Mouse (Mus musculus) spleen, adult 2 months (tissue): ENCODE results near the gene Slfn3. TPM values are rescaled to one million over a fixed set of nuclear protein-coding genes. Genes with fewer than 3 reads are reported as not detected.

ENCODE experiments used
- DNase-seq, 2 experiments: peaks; one replicate each; pipeline versions ENCODE4 v3.0.0 to v3.0.0-alpha.2; 2012 to 2021; ENCODE audit warnings: low spot score in 2 of 2, low read depth in 1 of 2
- H3K27ac ChIP-seq: fragments of 200-500 bp; 2 replicates; pipeline ENCODE4 v1.5.1; 2012; ENCODE audit warnings: low read length, inconsistent platforms; ENCODE audit not compliant: insufficient read depth
- H3K27me3 ChIP-seq: fragments of 200-500 bp; 2 replicates; pipeline ENCODE4 v1.6.1; 2012; ENCODE audit warnings: mild to moderate bottlenecking, moderate library complexity, low read length, inconsistent platforms; ENCODE audit not compliant: control insufficient read depth, insufficient read depth
- H3K36me3 ChIP-seq: fragments of 200-500 bp; 2 replicates; pipeline ENCODE4 v1.6.1; 2012; ENCODE audit warnings: mild to moderate bottlenecking, low read length, inconsistent platforms; ENCODE audit not compliant: control insufficient read depth, insufficient read depth
- H3K4me1 ChIP-seq: fragments of 200-500 bp; 2 replicates; pipeline ENCODE4 v1.6.1; 2011; ENCODE audit warnings: inconsistent platforms; ENCODE audit not compliant: control insufficient read depth, insufficient read depth, insufficient read length
- H3K4me3 ChIP-seq: fragments of 200-500 bp; 2 replicates; pipeline ENCODE4 v1.5.1; 2011; ENCODE audit warnings: mild to moderate bottlenecking, inconsistent platforms; ENCODE audit not compliant: insufficient read depth, insufficient read length; ENCODE audit errors: extremely low read depth
- CTCF ChIP-seq: fragments of 200-500 bp; IDR thresholded peaks from 2 replicates; pipeline ENCODE4 v1.5.1; 2011; ENCODE audit warnings: mild to moderate bottlenecking, inconsistent platforms; ENCODE audit not compliant: insufficient read depth, insufficient read length, insufficient replicate concordance; ENCODE audit errors: extremely low read depth
- POLR2A ChIP-seq: fragments of 200-500 bp; IDR thresholded peaks from 2 replicates; pipeline ENCODE4 v1.6.1; 2011; ENCODE audit warnings: low read depth, low read length, inconsistent platforms
- WGBS: fragments of 180-500 bp; shearing (Covaris S2); methylation state at CpG from one replicate; pipeline ENCODE4 v1.1.7; 2018; 5-methylcytosine and 5-hydroxymethylcytosine counted together
- polyA plus RNA-seq: library from polyadenylated mRNA; depleted of rRNA; stranded (reverse); fragments of >200 nt; gene quantifications from 2 replicates; pipeline ENCODE4 v1.2.3, GENCODE M21; 2012; rRNA removed

Slfn3 gene
- polyA plus RNA-seq, 1 experiment: 0.37 TPM

DNA sequence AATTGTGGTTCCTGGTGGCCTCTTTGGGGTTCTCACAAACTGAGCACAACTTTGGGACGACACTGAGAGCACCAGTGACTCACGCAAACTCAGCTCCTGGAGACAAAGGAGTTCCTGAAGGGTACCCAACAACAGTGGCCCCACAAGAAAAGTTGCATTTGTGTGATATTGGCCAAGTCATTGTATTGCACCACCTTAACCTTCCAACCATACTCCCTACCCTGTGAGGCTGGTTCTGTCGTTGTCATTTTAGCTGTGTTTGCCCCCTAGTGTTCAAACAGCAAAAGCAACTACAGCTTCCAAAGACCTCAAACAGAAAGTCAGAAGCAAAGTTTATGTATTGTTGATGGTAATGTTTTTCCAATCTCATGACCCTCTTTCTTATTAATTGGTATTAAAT, 72.0 kb downstream of the Slfn3 start:
- no peak overlapping the region for H3K27ac ChIP-seq
- H3K36me3 ChIP-seq: peaks cover 6% of the 10 kb centered on the region; the same call in 1 of the 2 replicates
- no peaks in the 10 kb centered on the region for H3K4me1 ChIP-seq
- 63% methylated on average over 3 of the region's 3 CpGs for WGBS
- no peaks in the 10 kb centered on the region for H3K27me3 ChIP-seq
- TF ChIP-seq POLR2A (no peak), CTCF (peak; percentile 15; the same call in 1 of the 2 replicates)
- DNase-seq: peak in 1 of 2 experiments; percentile 19
- no peak overlapping the region for H3K4me3 ChIP-seq

Other genes with a start within 250 kb of the Slfn3 start
- 3.1 and 3.4 TPM in 2 replicates for gene Slfn5, start 240.0 kb upstream of the Slfn3 start, polyA plus RNA-seq
- 1.5 and 1.6 TPM in 2 replicates for gene Slfn9, start 199.5 kb upstream of the Slfn3 start, polyA plus RNA-seq
- 3.4 and 3.5 TPM in 2 replicates for gene Slfn8, start 170.5 kb upstream of the Slfn3 start, polyA plus RNA-seq
- gene Slfn2, start 126.2 kb upstream of the Slfn3 start, polyA plus RNA-seq: 28.7 and 31.8 TPM in 2 replicates
- 11.2 and 12.1 TPM in 2 replicates for gene Slfn1, start 74.5 kb upstream of the Slfn3 start, polyA plus RNA-seq
- 0.86 and 1.0 TPM in 2 replicates for gene Slfn4, start 16.1 kb upstream of the Slfn3 start, polyA plus RNA-seq
- gene Slfn14, start 95.4 kb downstream of the Slfn3 start, polyA plus RNA-seq: 2.2 and 6.3 TPM in 2 replicates
- 25.6 and 26.1 TPM in 2 replicates for gene Ap2b1, start 107.7 kb downstream of the Slfn3 start, polyA plus RNA-seq
- gene Pex12, start 111.3 kb downstream of the Slfn3 start, polyA plus RNA-seq: 4.8 and 5.5 TPM in 2 replicates
- gene Rasl10b, start 217.8 kb downstream of the Slfn3 start, polyA plus RNA-seq: 0.34 and 0.64 TPM in 2 replicates
- gene Gas2l2, start 238.1 kb downstream of the Slfn3 start, polyA plus RNA-seq: not detected in 2 replicates
- gene 1700020L24Rik, start 246.3 kb downstream of the Slfn3 start, polyA plus RNA-seq: 1.3 and 2.1 TPM in 2 replicates